Mouse (Mus musculus): Measurements from ENCODE around the gene Exosc9.

The Exosc9 gene

DNA sequence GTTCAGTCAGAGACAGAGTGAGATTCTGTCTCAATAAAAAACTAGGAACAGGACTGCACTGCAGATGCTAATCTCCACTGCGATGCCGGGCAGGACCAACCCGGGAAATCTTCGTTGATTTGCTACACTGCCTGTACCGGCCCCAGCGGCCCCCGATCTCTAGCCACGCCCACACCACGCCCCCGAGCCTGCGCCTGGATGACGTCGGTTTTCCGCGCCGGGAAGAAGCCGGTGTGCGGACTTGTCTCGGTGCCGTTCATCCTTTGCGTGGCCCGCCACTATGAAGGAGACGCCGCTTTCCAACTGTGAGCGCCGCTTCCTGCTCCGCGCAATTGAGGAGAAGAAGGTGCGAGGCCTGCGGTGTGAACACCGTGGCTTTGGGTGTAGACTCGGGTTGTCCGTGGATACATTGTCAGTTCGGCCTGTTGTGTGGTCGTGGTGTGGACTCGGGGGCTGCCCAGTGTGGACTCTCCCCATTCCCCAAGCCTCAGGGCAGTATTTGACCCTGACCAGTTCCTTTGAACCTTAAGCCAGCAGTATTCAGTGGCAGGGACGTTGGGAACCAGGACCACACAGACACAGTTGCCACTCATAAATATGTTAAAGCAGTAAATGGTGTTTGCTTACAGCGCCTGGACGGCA is at the start of gene Exosc9:
Gene Exosc9 (plus strand): TSS at position 201 of the 642 bp plus-strand sequence.
- DNase-seq (ENCODE audit: low spot score), result peak; percentile 93

DNA sequence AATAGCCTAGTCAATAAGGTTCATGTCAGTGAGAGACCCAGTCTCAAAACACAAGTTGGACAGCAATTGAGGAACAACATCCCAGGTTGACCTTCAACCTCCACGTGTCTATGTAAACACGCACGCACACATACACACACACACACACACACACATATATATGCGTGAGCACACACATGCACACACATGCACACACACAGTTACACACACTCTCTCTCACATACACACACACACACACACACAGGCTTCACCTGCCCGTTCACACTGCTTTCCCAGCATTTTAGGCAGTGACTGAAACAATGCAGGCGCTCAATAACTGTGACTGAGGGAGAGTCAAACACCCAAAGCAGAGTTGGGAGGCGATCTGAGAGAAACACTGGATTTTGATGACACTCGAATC is 47.1 kb upstream of the Exosc9 start:
- DNase-seq (ENCODE audit: low spot score), result no peak

- DNase-seq (ENCODE audit: low spot score), result no peak
These were observed 46.3 kb upstream of the Exosc9 start for GRCm38 (mm10) chr3:36505809-36506735.

DNA sequence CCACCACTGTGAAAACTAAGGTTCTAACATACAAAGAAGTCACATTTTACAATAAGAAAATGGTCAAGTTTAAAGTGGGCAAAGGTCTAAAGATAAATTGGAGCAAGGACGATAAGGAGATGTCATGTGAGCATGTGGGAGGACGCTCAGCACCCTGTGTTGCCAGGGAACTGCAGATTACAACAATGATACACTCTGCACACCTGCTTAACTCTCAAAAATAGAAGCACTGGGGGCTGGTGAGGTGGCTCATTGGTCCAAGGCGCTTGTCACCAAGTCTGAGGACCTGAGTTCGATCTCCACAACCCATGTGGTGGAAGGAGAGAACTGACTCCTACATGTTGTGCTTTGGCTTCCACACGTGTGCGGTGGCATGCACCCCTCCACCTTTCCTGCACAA is 40.9 kb upstream of the Exosc9 start:
- DNase-seq (ENCODE audit: low spot score), result no peak

DNA sequence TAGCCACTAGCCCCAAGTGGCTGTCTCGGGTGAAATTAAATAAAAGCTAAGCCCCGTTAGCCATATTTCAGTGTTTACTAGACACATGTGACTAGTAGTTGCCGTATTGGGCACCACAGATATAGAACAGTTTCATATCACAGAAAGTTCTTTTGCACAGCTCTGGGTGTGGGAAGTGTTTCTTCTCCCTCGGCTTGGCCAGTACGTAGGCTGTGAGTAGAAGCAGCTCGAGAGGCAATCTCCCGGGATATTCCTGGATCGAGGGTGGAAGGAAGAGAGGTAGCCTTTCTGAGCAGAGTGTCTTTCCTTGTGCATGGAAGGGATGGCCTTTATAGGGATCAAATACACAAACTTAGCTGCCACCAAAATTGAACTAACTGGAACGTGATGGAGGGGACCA is 36.2 kb upstream of the Exosc9 start:
- no peak for DNase-seq (ENCODE audit: low spot score)

DNA sequence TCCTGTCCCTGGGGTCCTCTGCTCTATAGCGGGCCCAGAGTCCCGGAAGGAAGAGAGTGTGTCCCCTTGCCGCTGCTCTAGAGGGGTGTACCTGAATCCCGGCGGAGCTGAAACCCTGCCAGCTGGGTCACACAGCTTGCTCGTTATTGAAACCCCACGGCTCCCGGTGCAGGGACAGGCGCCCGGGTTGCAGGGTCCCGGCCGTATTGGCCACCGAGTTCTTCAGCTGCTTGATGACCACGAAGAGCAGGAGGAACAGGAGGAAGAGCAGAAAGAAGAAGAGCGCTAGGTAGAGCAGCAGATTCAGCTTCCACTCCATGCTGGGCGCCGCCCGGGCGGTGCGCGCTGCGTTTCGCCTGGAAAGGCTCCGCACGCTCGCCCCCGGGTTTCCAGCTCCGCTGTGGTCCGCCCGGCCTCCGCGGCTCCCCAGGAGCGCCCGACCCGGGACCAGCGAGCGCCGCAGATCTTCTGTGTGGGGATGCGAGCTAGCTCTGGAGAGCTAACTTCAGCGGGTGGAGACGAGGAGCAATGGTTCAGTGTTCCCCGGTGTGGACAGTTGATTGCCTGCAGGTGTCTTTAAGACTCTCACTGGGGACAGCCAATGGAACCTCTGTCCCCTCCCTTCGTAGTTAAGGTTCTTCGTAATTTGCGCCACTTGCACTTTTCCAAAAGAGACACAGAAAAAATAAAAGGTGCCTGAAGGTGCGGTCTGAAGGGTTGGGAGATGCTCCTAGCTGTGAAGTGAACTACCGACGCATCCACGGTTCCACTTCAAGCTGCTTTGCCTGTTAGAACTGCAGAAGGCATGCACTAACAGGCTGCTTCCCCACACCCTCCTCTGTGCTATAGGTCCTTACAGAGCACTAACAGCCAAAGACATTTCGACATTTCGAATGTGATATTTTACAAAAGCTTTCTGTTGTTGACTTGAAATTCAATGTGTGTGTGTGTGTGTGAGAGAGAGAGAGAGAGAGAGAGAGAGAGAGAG is 31.0 kb upstream of the Exosc9 start, which contains the start of gene Gm11549:
Gene Gm11549 (minus strand): TSS at position 741 of the 988 bp plus-strand sequence.
- DNase-seq (ENCODE audit: low spot score), result no peak

DNA sequence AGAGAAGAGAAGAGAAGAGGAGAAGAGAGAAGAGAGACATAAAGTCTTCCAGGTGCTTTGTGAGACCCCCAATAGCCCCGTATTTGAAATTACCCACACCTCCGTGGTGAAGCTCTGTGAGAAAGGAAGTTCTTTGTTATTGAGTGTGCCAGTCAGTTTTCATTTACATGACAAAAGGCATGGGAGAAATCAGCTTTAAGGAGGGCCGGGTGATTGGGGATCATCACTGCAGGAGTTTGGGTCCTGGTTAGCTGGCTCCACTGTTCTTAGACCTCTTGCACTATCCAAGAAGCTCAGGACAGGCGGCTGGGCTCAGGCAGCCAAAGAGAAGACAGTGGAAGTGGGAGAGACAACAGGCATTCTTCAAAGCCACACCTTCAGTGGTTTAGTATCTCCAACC is 30.3 kb upstream of the Exosc9 start:
- no peak for DNase-seq (ENCODE audit: low spot score)

DNA sequence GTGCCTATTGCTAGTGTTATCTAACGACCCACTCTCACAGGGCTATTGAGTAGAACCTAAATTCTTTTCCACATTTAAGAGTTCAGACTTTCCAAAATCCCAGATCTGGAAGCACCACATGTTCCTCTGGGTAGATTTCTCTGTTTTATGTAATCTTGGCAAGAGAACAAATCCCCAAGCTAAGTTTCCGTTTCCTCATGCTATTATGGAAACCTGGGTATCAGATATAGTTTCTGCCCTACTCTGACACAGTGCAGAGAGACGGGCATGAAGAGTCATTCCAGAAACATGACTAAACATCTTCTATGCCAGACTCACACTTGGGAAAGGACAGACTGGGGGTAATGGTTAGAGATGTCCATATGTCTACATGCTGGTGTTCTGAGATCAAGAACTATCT is 27.9 kb upstream of the Exosc9 start:
- no peak for DNase-seq (ENCODE audit: low spot score)

- no peak for DNase-seq (ENCODE audit: low spot score)
These were observed 22.1 kb upstream of the Exosc9 start for GRCm38 (mm10) chr3:36530345-36530744.

GRCm38 (mm10) chr3:36530781-36531180 is 21.6 kb upstream of the Exosc9 start:
- DNase-seq (ENCODE audit: low spot score), result no peak

DNA sequence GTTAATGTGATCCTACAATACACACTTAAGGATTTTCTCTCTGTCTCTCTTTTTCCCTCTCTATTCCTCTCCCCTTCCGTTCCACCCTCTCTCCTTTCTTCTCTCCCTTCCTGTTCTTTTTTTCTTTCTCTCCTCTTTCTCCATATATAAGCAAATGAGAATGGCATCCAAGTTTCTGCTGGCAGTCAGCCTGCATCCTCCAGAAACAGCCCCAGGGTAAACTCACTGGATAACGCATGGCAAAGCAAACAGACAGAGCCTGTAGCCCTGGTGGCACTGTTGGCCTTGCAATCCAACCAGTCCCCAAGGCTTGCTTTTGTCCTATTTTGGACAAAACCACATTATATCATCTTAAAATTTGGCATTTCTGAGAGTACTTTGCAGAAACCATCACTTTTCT is 21.2 kb upstream of the Exosc9 start:
- DNase-seq (ENCODE audit: low spot score), result no peak

DNA sequence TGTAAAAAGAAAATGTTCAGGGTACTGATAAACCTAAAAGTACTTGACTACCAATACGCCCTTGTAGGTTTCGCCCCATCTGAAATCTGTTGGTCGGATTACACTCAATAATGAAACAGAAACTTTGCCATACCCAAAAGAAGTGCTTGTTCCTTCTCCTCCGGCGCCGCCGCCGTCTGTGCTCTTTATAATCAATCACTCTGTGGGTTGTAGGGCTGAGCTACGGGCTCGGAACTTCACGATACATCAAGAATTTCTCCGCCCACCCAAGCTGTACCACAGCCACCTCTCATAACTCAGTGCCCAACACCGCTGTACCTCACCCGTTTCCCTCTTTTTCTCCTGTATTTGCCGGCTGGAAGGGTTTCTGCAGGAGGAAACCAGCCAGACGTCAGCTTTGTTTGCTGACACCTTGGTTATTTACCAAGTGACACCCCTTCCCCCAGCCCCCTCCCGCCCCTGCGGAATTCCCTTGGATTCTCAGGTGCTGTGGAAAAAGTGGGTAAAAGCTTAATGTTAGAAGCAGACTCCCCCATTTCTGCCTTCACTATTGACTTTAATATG is 20.3 kb upstream of the Exosc9 start:
- no peak for DNase-seq (ENCODE audit: low spot score)

DNA sequence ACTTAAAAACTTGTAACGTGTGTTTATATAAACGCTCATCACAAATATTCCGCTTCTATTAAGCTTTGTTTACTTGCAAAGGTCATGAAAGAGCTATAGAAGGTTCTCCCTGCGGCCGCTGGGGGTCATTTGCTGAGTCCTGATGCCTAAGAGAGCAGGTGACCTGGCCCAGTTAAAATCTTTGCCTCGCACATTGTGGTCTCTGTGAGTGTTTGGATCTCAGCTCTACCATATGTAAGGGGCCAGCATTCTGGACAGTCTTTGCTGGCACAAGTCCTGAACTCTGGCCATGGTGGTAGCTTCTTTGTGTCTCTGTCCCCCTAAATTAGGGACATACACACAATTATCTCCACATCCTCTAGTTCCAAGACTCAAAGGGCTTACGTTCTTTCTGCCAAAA is 19.7 kb upstream of the Exosc9 start:
- DNase-seq (ENCODE audit: low spot score), result no peak

- no peak for DNase-seq (ENCODE audit: low spot score)
These were observed 19.2 kb upstream of the Exosc9 start for GRCm38 (mm10) chr3:36533201-36533672.

GRCm38 (mm10) chr3:36536041-36536440 is 16.4 kb upstream of the Exosc9 start:
- DNase-seq (ENCODE audit: low spot score), result no peak

DNA sequence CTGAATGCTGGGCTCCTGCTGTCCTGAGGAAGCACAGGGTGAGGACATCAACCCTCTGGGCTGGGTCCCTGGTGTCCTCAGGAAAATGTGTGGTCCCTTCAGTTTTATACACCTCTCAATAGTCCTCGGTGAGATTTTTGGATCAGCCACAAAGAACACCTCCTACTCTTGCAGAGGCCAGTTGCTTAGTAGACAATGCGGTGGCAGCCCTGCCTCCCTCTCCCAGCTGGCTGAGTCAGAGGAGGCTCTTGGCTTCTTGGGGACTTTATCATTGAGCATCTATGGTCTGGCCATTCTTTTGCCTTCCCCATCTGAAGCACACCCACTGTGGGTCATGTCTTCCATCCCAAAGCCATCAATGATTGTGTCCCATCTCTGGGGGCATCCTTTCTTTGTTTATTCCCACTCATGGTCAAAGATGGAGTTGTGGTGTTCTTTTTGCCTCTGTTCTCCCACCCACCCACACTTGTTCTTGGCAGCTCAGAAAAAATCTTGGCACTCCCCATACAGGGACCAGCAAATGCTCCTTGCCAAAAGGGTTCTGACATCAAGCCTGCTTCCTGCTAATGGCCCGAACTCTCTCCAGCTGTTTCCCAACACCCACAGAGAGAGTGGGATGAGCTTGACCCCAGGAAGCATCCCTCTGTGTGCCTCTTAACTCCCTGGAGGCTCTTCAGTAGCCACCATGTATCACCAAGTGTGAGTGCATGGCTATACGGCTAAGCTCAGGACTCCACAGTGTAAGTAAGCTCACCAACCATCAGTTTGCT is 14.5 kb upstream of the Exosc9 start:
- DNase-seq (ENCODE audit: low spot score), result no peak

GRCm38 (mm10) chr3:36540756-36541155 is 11.7 kb upstream of the Exosc9 start:
- no peak for DNase-seq (ENCODE audit: low spot score)

- DNase-seq (ENCODE audit: low spot score), result no peak
These were observed 11.0 kb upstream of the Exosc9 start for GRCm38 (mm10) chr3:36541399-36541798.

- no peak for DNase-seq (ENCODE audit: low spot score)
These were observed 7.4 kb upstream of the Exosc9 start for GRCm38 (mm10) chr3:36544961-36545360.

- peak; percentile 15 for DNase-seq (ENCODE audit: low spot score)
These were observed 1.1 kb upstream of the Exosc9 start for GRCm38 (mm10) chr3:36551343-36551742.

- DNase-seq (ENCODE audit: low spot score), result peak; percentile 16
These were observed 488 bp upstream of the Exosc9 start for GRCm38 (mm10) chr3:36551851-36552384.

Data from testis, postnatal 14 days (tissue).